Mouse (Mus musculus) testis, adult 2 months (tissue): ENCODE data around the gene Ssr1.

Experiments used
- CTCF ChIP-seq: fragments of 200-500 bp; IDR thresholded peaks from 2 replicates; pipeline ENCODE4 v1.5.1; 2012; ENCODE audit warnings: low read depth, mild to moderate bottlenecking, inconsistent platforms, low read length, moderate library complexity; ENCODE audit not compliant: control insufficient read depth, insufficient read depth, insufficient replicate concordance
- POLR2A ChIP-seq: fragments of 200-500 bp; IDR thresholded peaks from 2 replicates; pipeline ENCODE4 v1.6.1; 2012; ENCODE audit warnings: low read depth, mild to moderate bottlenecking, inconsistent platforms, low read length, moderate library complexity; ENCODE audit not compliant: control insufficient read depth

- no peak for TF ChIP-seq POLR2A
- TF ChIP-seq CTCF, result no peak
These were observed 53.9 kb downstream of the Ssr1 start for GRCm38 (mm10) chr13:37940167-37940566.
